Mouse (Mus musculus) thymus, adult 2 months (tissue): ENCODE results near the gene Myoz1.

ENCODE experiments used
- CTCF ChIP-seq: fragments of 200-500 bp; IDR thresholded peaks from 2 replicates; pipeline ENCODE4 v1.5.1; 2012; ENCODE audit warnings: mild to moderate bottlenecking, control low read depth, low read length, moderate library complexity, borderline replicate concordance; ENCODE audit not compliant: control insufficient read depth, poor library complexity, insufficient read depth; ENCODE audit errors: extremely low read depth
- POLR2A ChIP-seq: fragments of 200-500 bp; IDR thresholded peaks from 2 replicates; pipeline ENCODE4 v1.6.1; 2012; ENCODE audit warnings: mild to moderate bottlenecking, low read length, control low read depth, moderate library complexity; ENCODE audit not compliant: control insufficient read depth, poor library complexity, insufficient read depth; ENCODE audit errors: extremely low read depth

GRCm38 (mm10) chr14:20659687-20660086, 3.3 kb upstream of the Myoz1 start:
- TF ChIP-seq CTCF (no peak), POLR2A (no peak)
